15 mouse cellular contexts compared by ENCODE assay signal in genomic region chr8:78930610-78931397, GRCm38 (mm10).
"Had no signal": no experiment of that assay in that cellular context is flagged by ENCODE, and none has a peak within 500 bp of the region (broad histone marks: within the 10 kb centered on the region; RNA-seq: fewer than 3 reads in every experiment).

No protein-coding gene starts in this region.

- DNase-seq: kidney, adult 18-20 months; kidney, postnatal 25 days; layer of hippocampus, postnatal 36 days; lung, postnatal 4 days; retina, postnatal 1 day; right cerebral cortex, postnatal 4 days; spleen, adult 18-20 months; thymus, postnatal 4 days had no signal

- H3K36me3 ChIP-seq: kidney, embryonic 15.5 days; limb, embryonic 15.5 days; liver, embryonic 12.5 days; midbrain, embryonic 15.5 days; neural tube, embryonic 12.5 days had no signal

- H3K9me3 ChIP-seq: kidney, embryonic 15.5 days; limb, embryonic 15.5 days; liver, embryonic 12.5 days; midbrain, embryonic 15.5 days; neural tube, embryonic 12.5 days had no signal

- H3K4me2 ChIP-seq: kidney, embryonic 15.5 days; limb, embryonic 15.5 days; liver, embryonic 12.5 days; midbrain, embryonic 11.5 days; midbrain, embryonic 15.5 days; neural tube, embryonic 12.5 days had no signal

- H3K4me3 ChIP-seq: kidney, embryonic 15.5 days; limb, embryonic 15.5 days; liver, embryonic 12.5 days; midbrain, embryonic 15.5 days; neural tube, embryonic 12.5 days had no signal

- ATAC-seq: inflammation-experienced regulatory T-cells, adult 6 months; liver, embryonic 12.5 days; midbrain, embryonic 15.5 days had no signal

- H3K27ac ChIP-seq: kidney, embryonic 15.5 days; limb, embryonic 15.5 days; liver, embryonic 12.5 days; midbrain, embryonic 15.5 days; neural tube, embryonic 12.5 days had no signal

- H3K9ac ChIP-seq: kidney, embryonic 15.5 days; limb, embryonic 15.5 days; liver, embryonic 12.5 days; midbrain, embryonic 15.5 days; neural tube, embryonic 12.5 days had no signal

- H3K27me3 ChIP-seq: kidney, embryonic 15.5 days; limb, embryonic 15.5 days; liver, embryonic 12.5 days; midbrain, embryonic 15.5 days; neural tube, embryonic 12.5 days had no signal

- H3K4me1 ChIP-seq: kidney, embryonic 15.5 days; limb, embryonic 15.5 days; liver, embryonic 12.5 days; midbrain, embryonic 15.5 days; neural tube, embryonic 12.5 days had no signal
